In genomic region chr11:88873667-88874030, GRCm38 (mm10) we compare ENCODE assay signal across 8 mouse cellular contexts. TPM values are rescaled to one million over a fixed set of nuclear protein-coding genes. Genes with fewer than 3 reads are reported as not detected.
DNase-seq lines count a peak whose midpoint lies in the region; ATAC-seq and TF ChIP-seq lines count a peak whose summit lies in the region.

No protein-coding gene starts in this region.

- H3K27me3 ChIP-seq in lung, postnatal 0 days (replicated peaks; ENCODE audit: insufficient read depth, low read length) = no peaks in the 10 kb centered on the region
- no peaks in the 10 kb centered on the region for H3K27me3 ChIP-seq in intestine, embryonic 16.5 days (replicated peaks; ENCODE audit: control insufficient read depth, insufficient read depth, low read length)
- H3K27me3 ChIP-seq in neural tube, embryonic 15.5 days (replicated peaks) = peaks cover 7% of the 10 kb centered on the region

- no peaks in the 10 kb centered on the region for H3K9me3 ChIP-seq in lung, postnatal 0 days (ENCODE audit: low read length)
- no peaks in the 10 kb centered on the region for H3K9me3 ChIP-seq in intestine, embryonic 16.5 days (ENCODE audit: control insufficient read depth, low read length)
- H3K9me3 ChIP-seq in neural tube, embryonic 15.5 days (replicated peaks) = no peaks in the 10 kb centered on the region

- peak; percentile 18 to 29 for DNase-seq in cerebellum, postnatal 25 days
- no peak for DNase-seq in cerebellum, adult 9-11 months
- peak; percentile 5 for DNase-seq in lung, postnatal 0 days (ENCODE audit: low spot score)
- DNase-seq in lung, adult 18-20 months = no peak
- DNase-seq in ovary, postnatal 10 days (ENCODE audit: low spot score) = no peak
- no peak for DNase-seq in ovary, adult 18-20 months (ENCODE audit: low spot score)

- H3K4me2 ChIP-seq in lung, postnatal 0 days (replicated peaks; ENCODE audit: low read depth, low read length) = peak overlapping the region; percentile 63
- H3K4me2 ChIP-seq in intestine, embryonic 16.5 days (ENCODE audit: low read depth, low read length) = peak overlapping the region; percentile 78
- H3K4me2 ChIP-seq in neural tube, embryonic 15.5 days = peak overlapping the region; percentile 58

- no peak for TF ChIP-seq CTCF in lung, postnatal 0 days (IDR thresholded peaks at IDR 0.05)

- peaks cover 3% of the 10 kb centered on the region; the same call in 1 of the 2 replicates for H3K4me1 ChIP-seq in lung, postnatal 0 days (ENCODE audit: insufficient read depth, low read depth, low read length)
- H3K4me1 ChIP-seq in intestine, embryonic 16.5 days (ENCODE audit: control insufficient read depth, insufficient read depth, low read length) = peaks cover 6% of the 10 kb centered on the region; the same call in 1 of the 2 replicates
- peaks cover 9% of the 10 kb centered on the region for H3K4me1 ChIP-seq in neural tube, embryonic 15.5 days

- no peak overlapping the region for H3K9ac ChIP-seq in lung, postnatal 0 days (replicated peaks; ENCODE audit: low read depth)
- peak overlapping the region; percentile 54 for H3K9ac ChIP-seq in intestine, embryonic 16.5 days (ENCODE audit: low read depth, low read length)
- H3K9ac ChIP-seq in neural tube, embryonic 15.5 days (replicated peaks) = peak overlapping the region; percentile 5

- no peak for TF ChIP-seq EP300 in lung, postnatal 0 days (IDR thresholded peaks at IDR 0.05)

- ATAC-seq in lung, postnatal 0 days = no peak
- 0 out of 2 replicates have a peak, but pooled peaks have one; percentile 23 for ATAC-seq in intestine, embryonic 16.5 days
- ATAC-seq in neural tube, embryonic 15.5 days (ENCODE audit: low FRiP score) = no peak

- no peaks in the 10 kb centered on the region for H3K36me3 ChIP-seq in lung, postnatal 0 days (ENCODE audit: insufficient read depth, low read length)
- no peaks in the 10 kb centered on the region for H3K36me3 ChIP-seq in intestine, embryonic 16.5 days (ENCODE audit: control insufficient read depth, insufficient read depth, low read length)
- no peaks in the 10 kb centered on the region for H3K36me3 ChIP-seq in neural tube, embryonic 15.5 days

- 3% methylated on average over 10 of the region's 10 CpGs for WGBS in lung, postnatal 0 days
- WGBS in intestine, embryonic 16.5 days = 3% methylated on average over 10 of the region's 10 CpGs
- WGBS in neural tube, embryonic 15.5 days = 3% methylated on average over 10 of the region's 10 CpGs

- no peak overlapping the region for H3K27ac ChIP-seq in lung, postnatal 0 days (ENCODE audit: low read length)
- H3K27ac ChIP-seq in intestine, embryonic 16.5 days (ENCODE audit: low read length) = no peak overlapping the region
- H3K27ac ChIP-seq in neural tube, embryonic 15.5 days (replicated peaks) = no peak overlapping the region

- H3K4me3 ChIP-seq in lung, postnatal 0 days (ENCODE audit: low read depth, low read length) = peak overlapping the region; percentile 31
- H3K4me3 ChIP-seq in intestine, embryonic 16.5 days (ENCODE audit: low read length) = peak overlapping the region; percentile 45
- peak overlapping the region; percentile 30 for H3K4me3 ChIP-seq in neural tube, embryonic 15.5 days (replicated peaks)

RNA-seq across cellular contexts. Expression of gene Akap1, which starts 9.3 kb away (rescaled TPM):
- 12.6 and 13.5 TPM in 2 replicates for polyA plus RNA-seq in lung, postnatal 0 days (2015; fragmentation: Nextera tagmentation; extraction: Ambion mirVana)
- 27.5 and 28.7 TPM in 2 replicates for polyA plus RNA-seq in intestine, embryonic 16.5 days (2015; fragmentation: Nextera tagmentation; extraction: Ambion mirVana)
- 26.0 and 27.6 TPM in 2 replicates for polyA plus RNA-seq in neural tube, embryonic 15.5 days (2015; fragmentation: Nextera tagmentation; extraction: Ambion mirVana)

Comparison
In these comparisons a context has a peak if more than half of its experiments do, and no peak if none do; other contexts are left out.
1. DNase-seq: peak in cerebellum, postnatal 25 days (2 of 2) and lung, postnatal 0 days (single experiment); none in cerebellum, adult 9-11 months (single experiment), lung, adult 18-20 months (0 of 2), ovary, postnatal 10 days (single experiment) and ovary, adult 18-20 months (single experiment).
2. Peak in every context shown above with its lines, with median percentiles within 50 percentile points of each other: H3K4me2 ChIP-seq and H3K4me3 ChIP-seq.